10 mouse cellular contexts compared by ENCODE assay signal in the genomic region with DNA sequence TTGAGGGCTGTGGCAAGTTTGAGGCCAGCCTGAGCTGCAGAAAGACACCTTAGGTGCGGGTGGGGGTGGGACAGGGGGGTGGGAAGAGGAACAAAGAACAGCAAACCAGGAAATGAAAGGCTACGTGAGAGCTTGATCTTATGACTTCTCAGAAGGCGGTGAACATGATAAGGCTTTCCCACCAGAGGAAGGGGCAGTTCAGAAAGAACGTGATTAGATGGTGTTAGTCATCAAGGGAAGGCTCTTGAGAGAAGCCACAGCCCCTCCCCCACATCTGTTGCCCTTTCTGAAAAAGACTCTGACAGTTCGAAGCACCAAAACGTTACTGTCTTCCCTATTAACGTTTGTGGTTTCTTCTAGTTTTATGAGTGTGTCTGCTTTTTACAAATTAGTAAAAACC.
A peak's percentile ranks its signal among the peaks of the same experiment; 100 is the strongest.
DNase-seq lines count a peak whose midpoint lies in the region; ATAC-seq and TF ChIP-seq lines count a peak whose summit lies in the region.
"Had no signal": no experiment of that assay in that cellular context is flagged by ENCODE, and none has a peak within 500 bp of the region (broad histone marks: within the 10 kb centered on the region; RNA-seq: fewer than 3 reads in every experiment).

No protein-coding gene starts in this region.

- DNase-seq in hindbrain, embryonic 11.5 days (ENCODE audit: low spot score), result peak; percentile 46
- no peak for DNase-seq in hindbrain, postnatal 0 days (ENCODE audit: low spot score)
- DNase-seq in 3T3-L1 (ENCODE audit: low read depth, low spot score) (peak; percentile 9), MN1 (ENCODE audit: low spot score) (peak; percentile 34), liver (peak; percentile 41)
- DNase-seq in kidney, postnatal 14 days, result no peak
- no peak for DNase-seq in kidney, postnatal 4 days

- TF ChIP-seq CTCF in hindbrain, postnatal 0 days (IDR thresholded peaks at IDR 0.05; ENCODE audit: low read depth), result no peak

- no peaks in the 10 kb centered on the region for H3K9me3 ChIP-seq in hindbrain, embryonic 11.5 days (ENCODE audit: control insufficient read depth, low read length)
- H3K9me3 ChIP-seq in hindbrain, postnatal 0 days (ENCODE audit: low read length), result no peaks in the 10 kb centered on the region
- H3K9me3 ChIP-seq: liver, embryonic 15.5 days had no signal

- H3K4me2 ChIP-seq in hindbrain, embryonic 11.5 days (replicated peaks; ENCODE audit: low read depth, low read length), result no peak overlapping the region
- no peak overlapping the region for H3K4me2 ChIP-seq in hindbrain, postnatal 0 days (ENCODE audit: low read depth, low read length)
- H3K4me2 ChIP-seq: liver, embryonic 15.5 days had no signal

- no peak overlapping the region for H3K4me3 ChIP-seq in hindbrain, embryonic 11.5 days (ENCODE audit: low read depth, low read length)
- no peak overlapping the region for H3K4me3 ChIP-seq in hindbrain, postnatal 0 days (ENCODE audit: low read length)
- H3K4me3 ChIP-seq: erythroblast, embryonic 14.5 days; liver, embryonic 15.5 days had no signal

- no peaks in the 10 kb centered on the region for H3K27me3 ChIP-seq in hindbrain, embryonic 11.5 days (ENCODE audit: control insufficient read depth, insufficient read depth, low read length)
- H3K27me3 ChIP-seq in hindbrain, postnatal 0 days (ENCODE audit: insufficient read depth, low read length), result no peaks in the 10 kb centered on the region
- H3K27me3 ChIP-seq: liver, embryonic 15.5 days had no signal

- H3K9ac ChIP-seq in hindbrain, embryonic 11.5 days (ENCODE audit: low read depth, low read length), result no peak overlapping the region
- no peak overlapping the region for H3K9ac ChIP-seq in hindbrain, postnatal 0 days (replicated peaks; ENCODE audit: low read length)
- H3K9ac ChIP-seq: liver, embryonic 15.5 days had no signal

- no peak for ATAC-seq in hindbrain, embryonic 11.5 days (ENCODE audit: low FRiP score)
- no peak for ATAC-seq in hindbrain, postnatal 0 days
- no peak for ATAC-seq in inflammation-experienced regulatory T-cells, adult 6 months

- no peak overlapping the region for H3K27ac ChIP-seq in hindbrain, embryonic 11.5 days (ENCODE audit: low read depth, low read length)
- H3K27ac ChIP-seq in hindbrain, postnatal 0 days, result no peak overlapping the region
- H3K27ac ChIP-seq: liver, embryonic 15.5 days had no signal

- WGBS in hindbrain, embryonic 11.5 days, result 23% methylated on average over 7 of the region's 7 CpGs
- 47% methylated on average over 7 of the region's 7 CpGs for WGBS in hindbrain, postnatal 0 days

- peaks cover 2% of the 10 kb centered on the region; the same call in 1 of the 2 replicates for H3K4me1 ChIP-seq in hindbrain, embryonic 11.5 days (replicated peaks; ENCODE audit: control insufficient read depth, insufficient read depth, low read length)
- H3K4me1 ChIP-seq in hindbrain, postnatal 0 days (ENCODE audit: insufficient read depth, low read length), result no peaks in the 10 kb centered on the region

- no peaks in the 10 kb centered on the region for H3K36me3 ChIP-seq in hindbrain, embryonic 11.5 days (ENCODE audit: control insufficient read depth, insufficient read depth, low read length)
- no peaks in the 10 kb centered on the region for H3K36me3 ChIP-seq in hindbrain, postnatal 0 days (ENCODE audit: insufficient read depth, low read length)
- H3K36me3 ChIP-seq: liver, embryonic 15.5 days had no signal

Comparison
In these comparisons a context has a peak if more than half of its experiments do, and no peak if none do; other contexts are left out.
1. DNase-seq: peak in hindbrain, embryonic 11.5 days (single experiment), 3T3-L1 (single experiment), MN1 (single experiment) and liver (single experiment); none in hindbrain, postnatal 0 days (single experiment), kidney, postnatal 14 days (single experiment) and kidney, postnatal 4 days (0 of 2).